Mouse (Mus musculus): ENCODE measurements around the gene Zfp775. TPM values are rescaled to one million over a fixed set of nuclear protein-coding genes. Genes with fewer than 3 reads are reported as not detected.

Gene Zfp775
- 5.7 and 6.6 TPM in 2 replicates for polyA plus RNA-seq (2014; fragmentation: Nextera tagmentation; extraction: Ambion mirVana)

GRCm38 (mm10) chr6:48601271-48602079 is at the start of gene Zfp775:
TSS of gene Zfp775 (plus strand) at chr6:48602063.
- H3K27ac ChIP-seq (ENCODE audit: low read depth, low read length): peak within 1 kb of the TSS; percentile 60; the same call in 1 of the 2 replicates
- peaks cover 7% of the 10 kb centered on the region for H3K4me1 ChIP-seq (ENCODE audit: control insufficient read depth, insufficient read depth, low read length)
- H3K4me3 ChIP-seq (ENCODE audit: low read length): peak within 1 kb of the TSS; percentile 76
- no peaks in the 10 kb centered on the region for H3K27me3 ChIP-seq (ENCODE audit: control insufficient read depth, insufficient read depth, low read length)
- ATAC-seq (ENCODE audit: low FRiP score, low TSS enrichment): peak; percentile 99
- H3K9ac ChIP-seq (ENCODE audit: low read depth, low read length): peak within 1 kb of the TSS; percentile 75
- WGBS: 4% methylated on average over 42 of the region's 42 CpGs
- peaks cover 19% of the 10 kb centered on the region for H3K9me3 ChIP-seq (ENCODE audit: control insufficient read depth, low read length)
- peak within 1 kb of the TSS; percentile 51 for H3K4me2 ChIP-seq (replicated peaks; ENCODE audit: low read depth, low read length)
- peaks cover 35% of the 10 kb centered on the region for H3K36me3 ChIP-seq (ENCODE audit: control insufficient read depth, insufficient read depth, low read length)

GRCm38 (mm10) chr6:48552918-48553317 is 48.9 kb upstream of the Zfp775 start:
- Histone ChIP-seq H3K9me3 (ENCODE audit: control insufficient read depth, low read length) (no peaks in the 10 kb centered on the region), H3K9ac (ENCODE audit: low read depth, low read length) (no peak overlapping the region), H3K4me3 (ENCODE audit: low read length) (no peak overlapping the region), H3K36me3 (ENCODE audit: control insufficient read depth, insufficient read depth, low read length) (no peaks in the 10 kb centered on the region), H3K27ac (ENCODE audit: low read depth, low read length) (no peak overlapping the region), H3K27me3 (ENCODE audit: control insufficient read depth, insufficient read depth, low read length) (no peaks in the 10 kb centered on the region), H3K4me2 (replicated peaks; ENCODE audit: low read depth, low read length) (no peak overlapping the region), H3K4me1 (ENCODE audit: control insufficient read depth, insufficient read depth, low read length) (peaks cover 5% of the 10 kb centered on the region; the same call in 1 of the 2 replicates)
- 59% methylated on average over 4 of the region's 4 CpGs for WGBS
- no peak for ATAC-seq (ENCODE audit: low FRiP score, low TSS enrichment)

DNA sequence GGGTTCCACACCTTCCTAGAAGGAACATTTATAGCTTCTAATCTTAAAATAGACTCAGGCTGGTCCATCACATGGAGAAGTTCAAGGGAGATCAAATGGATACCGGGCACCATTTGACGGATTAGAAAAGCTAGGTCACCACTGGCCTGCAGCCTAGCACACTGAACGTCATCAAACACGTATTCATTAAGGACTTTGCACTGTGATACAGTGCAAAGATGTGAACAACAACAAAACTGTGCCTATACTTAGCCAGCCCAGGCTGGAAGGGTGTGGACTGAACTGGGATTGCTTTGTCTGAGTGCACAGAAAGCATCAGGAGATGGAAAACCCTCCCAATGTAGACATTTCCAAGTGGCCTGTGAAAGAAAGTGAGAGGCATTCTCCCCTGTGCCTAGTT is 48.0 kb upstream of the Zfp775 start:
- no peak for ATAC-seq (ENCODE audit: low FRiP score, low TSS enrichment)

DNA sequence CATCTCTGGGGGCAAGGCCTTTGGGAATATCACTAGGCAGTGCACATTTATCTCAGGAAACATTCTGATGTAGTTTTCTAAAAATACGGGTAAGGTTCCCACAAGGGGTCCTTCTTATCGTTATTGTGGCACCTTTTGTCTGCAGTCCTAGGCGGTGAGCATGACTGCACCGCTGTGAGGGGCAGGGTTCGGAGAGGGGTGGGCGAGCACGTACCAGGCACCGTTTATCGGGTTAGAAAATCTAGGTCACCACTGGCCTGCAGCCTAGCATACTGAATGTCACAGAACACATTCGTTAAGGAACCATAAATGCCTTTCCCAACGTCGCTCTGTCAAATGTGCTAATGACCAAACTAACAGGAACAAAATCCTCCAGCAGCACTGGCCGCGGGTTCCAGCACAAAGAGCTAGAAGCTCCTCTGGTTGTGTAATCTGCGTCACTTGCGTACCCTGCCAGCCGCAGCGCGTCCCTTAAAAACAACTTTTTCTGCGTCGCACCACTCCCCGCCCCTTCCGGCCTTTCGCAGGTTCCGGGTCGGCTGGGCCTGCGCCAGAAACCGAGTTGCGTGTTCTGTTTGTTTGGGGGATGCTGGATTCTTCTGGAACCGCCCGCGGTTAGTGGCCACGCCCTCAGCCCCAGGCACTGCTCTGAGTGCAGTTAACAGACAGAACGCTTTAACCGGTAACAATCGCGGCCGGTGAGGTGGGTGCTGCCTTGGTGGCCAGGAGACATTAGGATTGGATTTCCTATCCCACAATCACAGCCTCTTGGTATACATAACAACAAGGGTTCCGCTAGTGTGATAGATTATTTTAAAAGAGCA is 47.4 kb upstream of the Zfp775 start, which contains the start of gene Lrrc61:
Gene Lrrc61, plus strand, starts transcription at position 517 of the 824 bp plus-strand sequence.
- Histone ChIP-seq H3K4me3 (ENCODE audit: low read length) (peak within 1 kb of the TSS; percentile 58), H3K9me3 (ENCODE audit: control insufficient read depth, low read length) (no peaks in the 10 kb centered on the region), H3K27ac (ENCODE audit: low read depth, low read length) (peak within 1 kb of the TSS; percentile 98), H3K4me2 (replicated peaks; ENCODE audit: low read depth, low read length) (peak within 1 kb of the TSS; percentile 64), H3K27me3 (ENCODE audit: control insufficient read depth, insufficient read depth, low read length) (no peaks in the 10 kb centered on the region), H3K4me1 (ENCODE audit: control insufficient read depth, insufficient read depth, low read length) (peaks cover 5% of the 10 kb centered on the region; the same call in 1 of the 2 replicates), H3K36me3 (ENCODE audit: control insufficient read depth, insufficient read depth, low read length) (no peaks in the 10 kb centered on the region), H3K9ac (ENCODE audit: low read depth, low read length) (peak within 1 kb of the TSS; percentile 75)
- peak; percentile 94 for ATAC-seq (ENCODE audit: low FRiP score, low TSS enrichment)
- WGBS: under 1% methylated on average over 39 of the region's 39 CpGs

More for the DNA sequence above, 48.0 kb upstream of the Zfp775 start:
- Histone ChIP-seq H3K4me3 (ENCODE audit: low read length) (peak overlapping the region; percentile 58), H3K9me3 (ENCODE audit: control insufficient read depth, low read length) (no peaks in the 10 kb centered on the region), H3K4me1 (ENCODE audit: control insufficient read depth, insufficient read depth, low read length) (peaks cover 5% of the 10 kb centered on the region; the same call in 1 of the 2 replicates), H3K27ac (ENCODE audit: low read depth, low read length) (peak overlapping the region; percentile 98), H3K27me3 (ENCODE audit: control insufficient read depth, insufficient read depth, low read length) (no peaks in the 10 kb centered on the region), H3K36me3 (ENCODE audit: control insufficient read depth, insufficient read depth, low read length) (no peaks in the 10 kb centered on the region), H3K4me2 (replicated peaks; ENCODE audit: low read depth, low read length) (peak overlapping the region; percentile 64), H3K9ac (ENCODE audit: low read depth, low read length) (peak overlapping the region; percentile 75; the same call in 1 of the 2 replicates)
- WGBS: 87% methylated on average over 4 of the region's 4 CpGs

- H3K9me3 ChIP-seq (ENCODE audit: control insufficient read depth, low read length): no peaks in the 10 kb centered on the region
- WGBS: 30% methylated on average over 13 of the region's 14 CpGs
- no peaks in the 10 kb centered on the region for H3K36me3 ChIP-seq (ENCODE audit: control insufficient read depth, insufficient read depth, low read length)
- H3K9ac ChIP-seq (ENCODE audit: low read depth, low read length): peak overlapping the region; percentile 75
- ATAC-seq (ENCODE audit: low FRiP score, low TSS enrichment): peak; percentile 81
- H3K4me1 ChIP-seq (ENCODE audit: control insufficient read depth, insufficient read depth, low read length): peaks cover 5% of the 10 kb centered on the region; the same call in 1 of the 2 replicates
- peak overlapping the region; percentile 98 for H3K27ac ChIP-seq (ENCODE audit: low read depth, low read length)
- H3K4me2 ChIP-seq (replicated peaks; ENCODE audit: low read depth, low read length): peak overlapping the region; percentile 64
- H3K4me3 ChIP-seq (ENCODE audit: low read length): peak overlapping the region; percentile 58
- H3K27me3 ChIP-seq (ENCODE audit: control insufficient read depth, insufficient read depth, low read length): no peaks in the 10 kb centered on the region
Measured at GRCm38 (mm10) chr6:48555104-48555890, 46.6 kb upstream of the Zfp775 start.

GRCm38 (mm10) chr6:48555956-48556355 is 45.9 kb upstream of the Zfp775 start:
- H3K9me3 ChIP-seq (ENCODE audit: control insufficient read depth, low read length): no peaks in the 10 kb centered on the region
- peaks cover 5% of the 10 kb centered on the region; the same call in 1 of the 2 replicates for H3K4me1 ChIP-seq (ENCODE audit: control insufficient read depth, insufficient read depth, low read length)
- WGBS: 90% methylated on average over 3 of the region's 3 CpGs
- no peaks in the 10 kb centered on the region for H3K36me3 ChIP-seq (ENCODE audit: control insufficient read depth, insufficient read depth, low read length)
- no peaks in the 10 kb centered on the region for H3K27me3 ChIP-seq (ENCODE audit: control insufficient read depth, insufficient read depth, low read length)
- H3K4me2 ChIP-seq (replicated peaks; ENCODE audit: low read depth, low read length): no peak overlapping the region
- no peak overlapping the region; the same call in 1 of the 2 replicates for H3K27ac ChIP-seq (ENCODE audit: low read depth, low read length)
- no peak overlapping the region for H3K4me3 ChIP-seq (ENCODE audit: low read length)
- H3K9ac ChIP-seq (ENCODE audit: low read depth, low read length): no peak overlapping the region
- no peak for ATAC-seq (ENCODE audit: low FRiP score, low TSS enrichment)

DNA sequence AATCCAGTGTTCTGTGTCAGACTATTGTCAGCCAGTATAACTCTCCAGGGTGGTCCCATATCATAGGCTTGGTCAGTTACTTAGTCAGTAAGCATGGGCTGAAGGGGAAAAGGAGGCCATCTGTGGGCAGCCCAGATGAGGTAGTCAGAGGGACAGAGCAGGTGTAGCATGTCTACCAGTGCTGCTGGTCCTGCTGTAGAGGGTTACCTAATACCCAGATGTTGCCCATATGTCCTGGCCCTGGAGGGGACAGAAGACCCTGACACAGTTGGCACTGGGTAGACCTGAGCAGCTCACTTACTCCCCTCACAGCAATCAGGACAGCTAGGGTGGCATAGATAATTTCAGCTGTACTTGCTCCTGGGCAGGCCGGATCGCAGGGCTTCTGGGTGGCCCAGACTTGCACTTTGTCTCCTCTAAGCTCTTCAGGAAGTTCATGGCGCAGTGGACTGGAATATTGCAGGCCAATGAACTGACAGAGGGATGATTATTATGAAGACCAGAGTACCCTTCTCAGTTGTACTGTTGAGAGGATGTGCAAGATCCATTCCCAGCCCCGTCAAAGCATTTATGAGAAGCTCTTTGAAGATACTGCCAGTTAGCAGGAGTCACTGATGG is 36.1 kb upstream of the Zfp775 start:
- Histone ChIP-seq H3K4me2 (replicated peaks; ENCODE audit: low read depth, low read length) (no peak overlapping the region), H3K4me1 (ENCODE audit: control insufficient read depth, insufficient read depth, low read length) (peaks cover 18% of the 10 kb centered on the region; the same call in 1 of the 2 replicates), H3K36me3 (ENCODE audit: control insufficient read depth, insufficient read depth, low read length) (no peaks in the 10 kb centered on the region), H3K9me3 (ENCODE audit: control insufficient read depth, low read length) (no peaks in the 10 kb centered on the region), H3K27me3 (ENCODE audit: control insufficient read depth, insufficient read depth, low read length) (no peaks in the 10 kb centered on the region), H3K9ac (ENCODE audit: low read depth, low read length) (no peak overlapping the region), H3K4me3 (ENCODE audit: low read length) (no peak overlapping the region), H3K27ac (ENCODE audit: low read depth, low read length) (peak overlapping the region; percentile 15; the same call in 1 of the 2 replicates)
- ATAC-seq (ENCODE audit: low FRiP score, low TSS enrichment): no peak; the same call in 1 of the 2 replicates
- 87% methylated on average over 4 of the region's 4 CpGs for WGBS

GRCm38 (mm10) chr6:48566312-48566711 is 35.6 kb upstream of the Zfp775 start:
- H3K36me3 ChIP-seq (ENCODE audit: control insufficient read depth, insufficient read depth, low read length): no peaks in the 10 kb centered on the region
- WGBS: 28% methylated on average over 5 of the region's 5 CpGs
- H3K27me3 ChIP-seq (ENCODE audit: control insufficient read depth, insufficient read depth, low read length): no peaks in the 10 kb centered on the region
- ATAC-seq (ENCODE audit: low FRiP score, low TSS enrichment): peak; percentile 65; the same call in 1 of the 2 replicates
- no peak overlapping the region for H3K4me3 ChIP-seq (ENCODE audit: low read length)
- H3K4me2 ChIP-seq (replicated peaks; ENCODE audit: low read depth, low read length): no peak overlapping the region
- no peak overlapping the region for H3K9ac ChIP-seq (ENCODE audit: low read depth, low read length)
- H3K9me3 ChIP-seq (ENCODE audit: control insufficient read depth, low read length): no peaks in the 10 kb centered on the region
- H3K27ac ChIP-seq (ENCODE audit: low read depth, low read length): peak overlapping the region; percentile 15; the same call in 1 of the 2 replicates
- peaks cover 19% of the 10 kb centered on the region; the same call in 1 of the 2 replicates for H3K4me1 ChIP-seq (ENCODE audit: control insufficient read depth, insufficient read depth, low read length)
